Mouse (Mus musculus): ENCODE measurements around the gene Cubn. TPM values are rescaled to one million over a fixed set of nuclear protein-coding genes. Genes with fewer than 3 reads are reported as not detected.

Cubn gene
- total RNA-seq, 2 experiments from 2014 or later, result 0.12 to 0.20 TPM

- DNase-seq, result no peak
Measured at GRCm38 (mm10) chr2:13480744-13481143, 10.9 kb downstream of the Cubn start.

- DNase-seq, result no peak
Measured at GRCm38 (mm10) chr2:13479165-13479564, 12.4 kb downstream of the Cubn start.

- no peak for DNase-seq
Measured at GRCm38 (mm10) chr2:13470108-13470507, 21.5 kb downstream of the Cubn start.

- DNase-seq, result no peak
Measured at GRCm38 (mm10) chr2:13469641-13470040, 22.0 kb downstream of the Cubn start.

- no peak for DNase-seq
Measured at GRCm38 (mm10) chr2:13466685-13467084, 24.9 kb downstream of the Cubn start.

- DNase-seq, result no peak
Measured at GRCm38 (mm10) chr2:13458088-13458487, 33.5 kb downstream of the Cubn start.

GRCm38 (mm10) chr2:13456821-13457220 lies 34.8 kb downstream of the Cubn start:
- no peak for DNase-seq

- no peak for DNase-seq
Measured at GRCm38 (mm10) chr2:13451495-13452491, 39.8 kb downstream of the Cubn start.

- DNase-seq, result no peak
Measured at GRCm38 (mm10) chr2:13450895-13451294, 40.7 kb downstream of the Cubn start.

- no peak for DNase-seq
Measured at GRCm38 (mm10) chr2:13450470-13450869, 41.1 kb downstream of the Cubn start.

GRCm38 (mm10) chr2:13445156-13445555 lies 46.5 kb downstream of the Cubn start:
- no peak for DNase-seq

- no peak for DNase-seq
Measured at GRCm38 (mm10) chr2:13438983-13439382, 52.6 kb downstream of the Cubn start.

GRCm38 (mm10) chr2:13438275-13438845 lies 53.3 kb downstream of the Cubn start:
- DNase-seq, result no peak

GRCm38 (mm10) chr2:13432002-13432401 lies 59.6 kb downstream of the Cubn start:
- no peak for DNase-seq

GRCm38 (mm10) chr2:13421974-13422760 lies 69.4 kb downstream of the Cubn start:
- DNase-seq, result no peak

GRCm38 (mm10) chr2:13416765-13417524 lies 74.7 kb downstream of the Cubn start:
- DNase-seq, result no peak

- DNase-seq, result no peak
Measured at GRCm38 (mm10) chr2:13413520-13414178, 78.0 kb downstream of the Cubn start.

GRCm38 (mm10) chr2:13410660-13411059 lies 81.0 kb downstream of the Cubn start:
- no peak for DNase-seq

- DNase-seq, result no peak
Measured at GRCm38 (mm10) chr2:13409767-13410519, 81.7 kb downstream of the Cubn start.

GRCm38 (mm10) chr2:13408333-13408732 lies 83.3 kb downstream of the Cubn start:
- DNase-seq, result no peak

GRCm38 (mm10) chr2:13407698-13408097 lies 83.9 kb downstream of the Cubn start:
- DNase-seq, result no peak
